Mouse (Mus musculus): ENCODE measurements around the gene Mob3b.

The Mob3b gene

DNA sequence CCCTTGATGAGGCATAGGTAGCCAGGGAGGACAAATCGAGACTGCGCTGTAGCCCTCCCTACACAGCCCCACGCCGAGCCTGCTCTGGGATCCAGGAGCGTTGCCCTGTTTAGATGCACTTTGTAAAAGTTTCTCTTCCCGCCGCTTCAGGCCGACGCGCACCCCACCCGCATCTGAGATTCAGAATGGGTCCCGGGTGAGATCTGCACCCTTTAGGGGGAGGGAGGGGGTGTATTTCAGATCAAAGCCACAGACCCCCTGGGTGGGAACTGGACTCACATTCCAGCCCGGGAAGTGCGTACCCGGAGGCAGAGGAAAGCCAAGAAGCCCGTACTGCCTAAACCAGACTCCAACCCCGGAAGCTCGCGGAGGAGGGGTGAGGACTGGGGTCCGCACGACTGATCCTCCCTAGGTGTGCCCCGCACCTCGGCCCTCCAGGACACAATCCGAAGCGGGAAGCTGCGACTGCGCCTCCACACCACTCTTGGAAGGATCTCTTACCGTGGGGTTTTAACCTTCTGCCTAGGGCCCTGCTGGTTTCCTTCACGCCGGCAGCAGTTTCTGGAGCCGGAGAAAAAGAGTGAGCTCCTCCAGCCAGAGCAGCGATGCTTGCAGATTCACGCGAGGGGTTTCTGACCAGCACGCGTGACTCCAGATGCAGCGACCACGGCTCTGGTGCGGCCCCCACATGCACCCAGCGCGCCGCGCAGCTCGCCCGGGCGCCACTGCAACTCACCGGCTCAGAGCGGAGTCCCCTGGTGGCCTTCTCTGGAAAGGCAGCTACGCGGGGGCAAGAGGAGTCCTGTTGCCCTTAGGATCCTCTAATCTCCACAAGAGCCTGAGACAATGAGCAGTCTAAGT lies at the start of gene Mob3b:
TSS of gene Mob3b (minus strand) at position 734 of the 861 bp plus-strand sequence.
- DNase-seq (ENCODE audit: extremely low spot score, low spot score), result peak; percentile 90

DNA sequence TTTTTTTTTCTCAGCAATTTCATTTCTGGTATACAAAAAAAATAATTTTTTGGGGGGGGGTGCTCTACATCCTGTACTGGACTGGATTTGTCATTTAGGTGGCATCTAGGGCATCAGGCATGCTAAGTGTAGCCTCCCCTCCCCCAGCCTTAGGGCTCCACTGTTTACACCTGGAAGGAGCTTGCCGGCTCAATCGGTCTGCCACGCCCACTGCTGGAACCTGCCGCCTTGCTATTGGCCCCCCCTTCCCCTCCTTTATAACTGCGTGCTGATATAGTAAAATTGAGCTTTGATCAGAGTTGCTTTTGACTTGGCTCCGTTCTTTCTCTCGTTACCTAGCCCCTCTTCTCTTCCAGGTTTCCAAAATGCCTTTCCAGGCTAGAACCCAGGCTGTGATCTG lies 47.4 kb upstream of the Mob3b start:
- no peak for DNase-seq (ENCODE audit: extremely low spot score, low spot score)

DNA sequence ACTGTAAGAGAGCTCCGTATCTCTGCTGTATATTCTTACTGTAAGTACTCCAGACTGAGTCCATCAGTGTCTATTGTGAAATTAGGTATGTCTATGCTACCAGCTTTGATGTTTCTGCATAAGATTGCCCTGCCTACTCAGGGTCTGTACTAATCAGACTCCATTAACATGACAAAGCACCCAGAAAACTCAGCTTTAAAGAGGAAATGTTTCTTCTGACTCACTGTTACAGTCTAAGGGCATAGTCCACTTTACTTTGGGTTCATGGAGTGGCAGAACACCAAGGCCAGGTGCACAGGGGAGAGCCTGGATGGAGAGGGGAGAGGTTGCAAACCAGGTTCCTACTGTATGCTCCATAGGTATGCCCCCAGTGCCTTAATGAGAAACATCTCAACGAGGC lies 46.4 kb upstream of the Mob3b start:
- no peak for DNase-seq (ENCODE audit: extremely low spot score, low spot score)

DNA sequence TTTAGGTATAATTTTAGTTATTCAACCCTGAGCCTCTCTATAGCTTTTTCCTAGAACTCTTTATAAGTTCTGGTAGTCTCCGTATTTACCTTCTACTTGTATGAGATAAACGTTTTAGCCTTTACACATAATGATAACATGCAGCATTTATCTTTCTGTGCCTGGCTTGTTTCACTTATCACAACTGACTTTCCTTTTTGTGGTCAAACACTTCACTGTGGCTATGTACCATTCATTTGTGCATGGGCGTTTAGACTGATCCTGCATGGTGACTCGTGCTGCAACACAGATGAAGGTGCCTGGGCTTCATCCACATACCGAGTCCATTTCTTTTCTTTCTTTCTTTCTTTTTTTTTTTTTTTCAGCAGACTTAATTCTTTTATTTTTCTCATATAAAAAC lies 44.4 kb upstream of the Mob3b start:
- DNase-seq (ENCODE audit: extremely low spot score, low spot score), result no peak

DNA sequence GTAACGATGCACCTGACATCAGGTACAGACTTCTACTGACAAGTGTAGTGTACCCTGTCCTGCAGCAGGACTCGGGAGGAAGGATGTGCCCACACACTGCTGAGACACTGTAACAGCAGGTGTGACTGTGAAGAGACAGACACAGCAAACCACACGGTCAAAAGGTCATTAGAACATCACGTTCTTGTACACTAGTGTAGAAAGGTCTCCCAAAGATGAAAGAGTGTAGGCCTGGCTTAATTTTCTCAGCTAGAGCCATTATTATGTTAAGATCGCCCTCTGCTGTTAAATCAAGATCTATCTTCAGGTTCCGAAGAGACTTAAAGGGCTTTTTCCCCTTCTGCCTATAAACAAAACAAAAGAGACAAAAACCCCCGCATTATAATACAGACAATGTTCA lies 35.4 kb upstream of the Mob3b start:
- no peak for DNase-seq (ENCODE audit: extremely low spot score, low spot score)

DNA sequence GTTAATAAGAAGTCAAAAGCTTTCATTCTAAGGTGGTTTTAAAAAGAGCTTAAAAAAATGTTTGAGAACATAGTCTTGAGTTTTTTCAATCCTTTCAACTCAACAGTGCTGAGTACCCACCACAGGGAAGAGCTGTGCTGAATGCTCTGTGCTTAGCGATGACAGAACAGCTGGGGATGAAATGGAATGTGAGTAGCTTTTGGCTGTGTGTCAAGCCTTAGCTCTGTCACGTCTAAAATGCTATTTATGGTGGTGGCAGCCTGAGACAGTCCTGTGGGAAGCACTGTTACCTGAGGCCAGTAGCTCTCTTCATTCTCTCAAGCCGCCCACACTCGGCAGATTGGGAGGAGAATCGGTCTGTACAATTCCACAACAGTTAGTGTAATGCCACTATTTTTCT lies 32.5 kb upstream of the Mob3b start:
- DNase-seq (ENCODE audit: extremely low spot score, low spot score), result no peak

DNA sequence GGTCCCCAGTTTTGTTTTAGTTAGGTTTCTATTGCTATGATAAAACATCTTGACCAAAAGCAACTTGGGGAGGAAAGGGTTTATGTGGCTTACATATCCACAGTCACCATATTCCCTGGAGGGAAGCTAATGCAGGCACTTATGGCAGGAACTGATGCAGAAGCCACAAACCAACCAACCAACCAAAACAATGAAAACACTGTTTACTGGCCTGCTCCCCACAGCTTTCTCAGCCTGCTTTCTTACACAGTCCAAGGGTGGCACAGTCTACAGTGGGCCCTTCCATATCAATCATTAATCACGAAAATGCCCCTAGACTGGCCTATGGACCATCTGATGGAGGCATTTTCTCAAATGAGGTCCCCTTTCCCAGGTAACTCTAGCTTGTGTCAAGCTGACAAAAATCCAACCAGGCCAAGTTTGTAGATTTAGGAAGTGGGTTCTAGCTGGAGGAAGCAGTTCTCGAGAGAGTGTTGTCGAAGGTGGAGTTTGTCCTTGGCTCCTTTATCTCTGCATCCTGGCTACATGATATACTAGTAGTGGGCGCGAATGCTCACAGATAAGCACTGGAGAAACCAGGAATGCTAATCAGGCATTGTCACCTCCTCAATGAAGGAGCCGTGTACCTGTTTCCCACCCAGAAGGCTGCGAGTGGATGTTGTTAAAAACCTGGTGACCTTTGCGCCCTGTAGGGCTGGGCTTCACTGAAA lies 30.5 kb upstream of the Mob3b start:
- no peak for DNase-seq (ENCODE audit: extremely low spot score, low spot score)

DNA sequence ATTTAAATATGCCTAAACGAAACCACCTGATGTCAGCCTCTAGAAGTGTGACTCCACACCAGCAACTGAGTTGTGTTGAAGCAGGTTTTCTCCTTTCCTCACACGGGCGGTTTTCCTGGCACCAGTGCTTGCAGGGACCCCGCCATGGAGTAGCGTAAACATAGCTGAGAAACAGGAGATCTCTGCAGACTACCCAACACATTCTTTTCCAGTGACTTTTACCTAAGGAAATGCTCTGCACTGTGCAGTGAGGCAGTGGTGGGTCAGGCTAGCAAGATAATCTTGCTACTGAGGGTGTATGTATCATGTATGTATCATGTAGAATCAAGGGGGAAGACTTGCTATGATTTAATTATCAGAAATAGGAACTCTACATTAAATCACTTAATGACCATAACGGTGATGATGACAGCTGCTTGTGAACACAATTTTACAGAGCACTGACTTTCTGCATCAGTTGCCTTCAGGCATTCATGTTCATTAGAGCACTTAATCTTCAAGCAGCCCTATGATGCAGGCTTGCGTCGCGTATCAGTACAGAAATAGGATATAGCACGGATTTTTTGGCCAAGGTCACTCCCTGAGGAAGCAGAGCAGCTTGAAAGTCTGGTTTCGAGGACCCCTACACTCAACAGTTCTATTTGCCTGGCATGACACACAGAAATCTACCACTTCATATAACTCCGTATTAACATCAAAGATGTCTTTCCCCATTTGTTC lies 20.8 kb upstream of the Mob3b start:
- no peak for DNase-seq (ENCODE audit: extremely low spot score, low spot score)

DNA sequence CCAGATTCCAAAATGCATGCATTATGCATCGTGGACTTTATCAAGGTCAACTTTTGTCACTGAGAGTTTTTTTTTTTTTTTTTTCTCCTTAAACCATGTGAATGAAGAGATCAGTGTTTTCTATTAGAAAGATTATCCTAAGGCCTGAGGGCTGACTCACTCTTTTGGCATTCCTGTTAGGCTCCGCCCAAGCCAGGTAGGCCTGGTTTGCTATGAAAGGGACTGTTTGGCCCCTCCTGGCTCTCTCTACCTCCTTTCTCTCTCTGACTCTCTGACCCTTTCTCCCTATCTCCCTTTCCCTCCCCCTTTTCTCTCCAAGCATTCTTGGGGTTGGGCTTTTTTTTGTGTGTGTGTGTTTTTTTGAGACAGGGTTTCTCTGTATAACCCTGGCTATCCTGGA lies 18.3 kb upstream of the Mob3b start:
- no peak for DNase-seq (ENCODE audit: extremely low spot score, low spot score)

DNA sequence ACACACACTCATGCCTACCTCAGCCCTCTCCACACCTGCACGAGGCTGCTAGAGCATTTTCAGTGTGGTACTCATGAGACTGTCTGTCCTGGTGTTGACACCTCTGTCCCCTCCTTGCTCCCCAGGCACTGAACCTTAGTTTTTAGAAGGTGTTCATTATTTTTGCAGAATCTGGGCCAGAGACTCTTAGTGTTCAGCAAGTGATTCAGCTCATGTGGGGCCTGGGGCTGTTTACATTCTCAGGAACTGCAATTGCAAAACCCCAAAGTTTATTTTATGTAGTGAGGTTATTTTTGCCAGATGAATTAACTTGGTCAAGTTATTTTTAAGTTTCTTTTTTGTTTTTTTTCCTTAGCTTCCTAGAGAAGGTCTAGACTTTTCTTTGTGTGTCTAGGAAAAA lies 16.3 kb upstream of the Mob3b start:
- DNase-seq (ENCODE audit: extremely low spot score, low spot score), result no peak

DNA sequence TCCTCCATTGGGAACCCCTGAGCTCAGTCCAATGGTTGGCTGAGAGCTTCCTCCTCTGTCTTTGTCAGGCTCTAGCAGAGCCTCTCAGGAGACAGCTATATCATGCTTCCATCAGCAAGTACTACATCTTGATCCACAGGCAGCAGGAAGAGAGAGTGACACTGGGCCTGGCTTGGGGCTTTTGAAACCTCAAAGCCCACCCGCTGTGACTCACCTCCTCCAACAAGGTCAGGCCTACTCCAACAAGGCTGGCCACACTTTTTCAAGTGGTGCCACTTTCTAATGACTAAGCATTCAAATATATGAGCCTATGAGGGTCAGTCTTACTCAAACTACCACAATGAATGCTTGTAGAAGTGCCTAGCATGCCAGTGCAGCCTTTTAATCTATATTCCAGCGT lies 15.2 kb upstream of the Mob3b start:
- no peak for DNase-seq (ENCODE audit: extremely low spot score, low spot score)

DNA sequence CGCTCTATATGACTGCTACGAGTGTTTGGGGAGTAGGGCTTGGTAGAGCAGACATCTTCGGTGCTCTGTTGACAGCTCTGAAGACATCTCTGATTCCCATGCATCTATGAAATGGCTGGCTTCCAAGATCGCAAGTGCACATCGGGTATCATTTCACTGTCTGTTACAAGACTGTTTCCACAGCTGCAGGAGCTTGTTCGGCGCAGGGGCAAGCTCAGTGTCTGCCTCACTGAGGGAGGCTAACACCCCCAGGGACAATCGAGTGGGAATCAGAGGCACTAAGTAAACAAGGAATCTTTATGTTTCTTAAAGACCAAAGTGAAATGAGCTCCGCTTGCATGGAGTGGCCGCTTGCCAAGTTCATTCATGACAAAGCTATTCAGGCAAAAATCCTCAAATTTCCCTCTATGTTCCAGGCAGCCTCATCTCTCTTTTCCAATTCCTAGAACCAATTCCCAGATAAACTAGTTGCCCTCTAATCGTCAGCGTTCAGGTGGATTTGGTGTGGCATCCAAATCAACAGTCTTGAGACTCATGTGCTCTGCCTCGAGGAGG lies 12.4 kb upstream of the Mob3b start:
- no peak for DNase-seq (ENCODE audit: extremely low spot score, low spot score)

DNA sequence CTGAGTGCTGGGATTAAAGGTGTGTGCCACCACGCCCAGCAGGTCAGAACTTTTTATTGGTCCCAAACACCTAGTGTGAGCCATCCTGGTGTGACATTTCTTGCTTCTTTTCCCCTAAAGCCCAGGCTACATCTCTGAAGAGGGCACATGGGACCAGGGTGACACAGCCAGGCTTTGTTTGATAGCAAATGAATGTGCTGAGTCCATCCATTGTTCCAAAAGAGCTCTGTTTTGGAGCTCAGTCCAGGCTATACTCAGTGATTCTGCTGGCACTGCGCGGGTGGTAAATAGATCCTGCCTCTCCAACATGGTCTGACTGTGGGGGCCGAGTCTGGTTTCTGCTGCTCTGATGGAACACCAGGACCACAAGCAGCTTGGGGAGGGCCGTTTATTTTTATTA lies 10.6 kb upstream of the Mob3b start:
- no peak for DNase-seq (ENCODE audit: extremely low spot score, low spot score)

DNA sequence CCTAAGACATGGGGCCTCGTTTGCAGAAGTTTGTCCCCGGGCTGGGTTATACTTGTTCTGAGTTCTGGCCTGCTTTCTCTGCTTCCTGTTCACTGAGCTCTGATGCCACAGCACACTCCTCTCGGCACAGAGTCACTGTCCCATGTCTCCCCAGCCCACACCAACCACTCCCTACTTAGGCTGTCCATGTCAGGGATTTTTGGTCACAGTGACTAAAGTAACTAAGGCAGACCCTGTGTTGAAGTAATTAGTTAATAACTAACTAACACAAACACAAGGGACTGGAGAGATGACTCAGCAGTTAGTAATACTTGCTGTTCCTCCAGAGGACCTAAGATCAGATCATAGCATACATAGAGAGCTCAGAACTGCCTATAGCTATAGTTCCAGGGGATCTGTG lies 8.7 kb upstream of the Mob3b start:
- DNase-seq (ENCODE audit: extremely low spot score, low spot score), result no peak

DNA sequence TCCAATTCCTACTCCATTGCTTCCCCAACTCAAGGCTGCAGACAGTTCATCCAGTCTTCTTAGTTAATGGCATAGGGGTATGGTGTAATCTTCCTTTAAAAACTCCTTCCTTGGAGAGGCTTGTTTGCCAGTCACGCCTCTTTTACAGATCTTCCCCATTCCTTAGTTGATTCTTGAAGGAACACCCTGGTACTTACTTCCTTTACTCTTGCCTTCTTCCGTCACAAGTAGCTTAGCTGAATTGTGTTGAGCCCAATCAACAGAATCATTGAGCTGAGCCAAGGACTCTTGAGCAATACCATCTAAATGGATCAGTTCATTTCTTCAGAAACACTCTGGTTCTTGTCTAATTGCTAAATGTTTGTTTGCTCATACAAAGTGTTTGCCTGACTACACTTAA lies 8.0 kb upstream of the Mob3b start:
- DNase-seq (ENCODE audit: extremely low spot score, low spot score), result no peak

DNA sequence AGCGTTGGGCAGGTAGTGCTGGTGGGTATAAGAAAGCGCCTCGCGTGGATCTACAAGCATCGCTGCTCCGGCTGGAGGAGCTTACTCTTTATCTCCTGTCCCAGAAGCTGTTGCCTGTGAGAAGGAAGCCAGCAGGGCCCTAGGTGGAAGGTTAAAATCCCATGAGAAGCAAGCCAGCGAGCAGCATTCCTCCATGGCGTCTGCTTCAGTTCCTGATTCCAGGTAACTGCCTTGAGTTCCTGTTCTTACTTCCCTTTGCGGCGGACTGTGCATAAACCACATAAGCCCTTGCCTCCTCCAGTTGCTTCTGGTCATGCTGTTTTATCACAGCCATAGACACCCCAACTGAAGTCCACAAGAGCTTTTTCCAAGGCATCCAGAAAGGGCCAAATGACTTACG lies 531 bp upstream of the Mob3b start:
- DNase-seq (ENCODE audit: extremely low spot score, low spot score), result no peak

DNA sequence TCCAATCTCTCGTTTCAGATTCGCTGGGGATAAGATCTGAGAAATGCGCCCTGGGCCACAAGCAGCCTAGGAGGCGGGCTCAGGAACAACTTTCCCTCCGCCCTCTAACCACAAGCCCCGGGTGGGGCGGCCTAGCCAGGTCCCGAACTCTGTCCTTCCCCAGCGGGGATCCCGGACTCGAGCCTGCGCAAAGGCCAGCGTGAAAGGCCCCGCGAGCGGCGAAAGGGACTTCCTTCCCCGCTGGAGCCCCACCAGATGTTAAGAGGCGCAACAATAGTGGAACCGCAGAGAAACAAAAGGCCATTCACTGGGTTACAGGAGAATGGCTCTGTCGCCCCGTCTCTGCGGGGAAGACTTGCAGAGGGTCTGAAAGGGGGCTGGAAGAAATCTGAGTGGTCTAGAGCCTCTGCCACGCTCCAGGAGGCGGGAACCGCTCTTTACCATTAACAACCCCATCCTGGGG lies 1.1 kb downstream of the Mob3b start:
- DNase-seq (ENCODE audit: extremely low spot score, low spot score), result peak; percentile 87

DNA sequence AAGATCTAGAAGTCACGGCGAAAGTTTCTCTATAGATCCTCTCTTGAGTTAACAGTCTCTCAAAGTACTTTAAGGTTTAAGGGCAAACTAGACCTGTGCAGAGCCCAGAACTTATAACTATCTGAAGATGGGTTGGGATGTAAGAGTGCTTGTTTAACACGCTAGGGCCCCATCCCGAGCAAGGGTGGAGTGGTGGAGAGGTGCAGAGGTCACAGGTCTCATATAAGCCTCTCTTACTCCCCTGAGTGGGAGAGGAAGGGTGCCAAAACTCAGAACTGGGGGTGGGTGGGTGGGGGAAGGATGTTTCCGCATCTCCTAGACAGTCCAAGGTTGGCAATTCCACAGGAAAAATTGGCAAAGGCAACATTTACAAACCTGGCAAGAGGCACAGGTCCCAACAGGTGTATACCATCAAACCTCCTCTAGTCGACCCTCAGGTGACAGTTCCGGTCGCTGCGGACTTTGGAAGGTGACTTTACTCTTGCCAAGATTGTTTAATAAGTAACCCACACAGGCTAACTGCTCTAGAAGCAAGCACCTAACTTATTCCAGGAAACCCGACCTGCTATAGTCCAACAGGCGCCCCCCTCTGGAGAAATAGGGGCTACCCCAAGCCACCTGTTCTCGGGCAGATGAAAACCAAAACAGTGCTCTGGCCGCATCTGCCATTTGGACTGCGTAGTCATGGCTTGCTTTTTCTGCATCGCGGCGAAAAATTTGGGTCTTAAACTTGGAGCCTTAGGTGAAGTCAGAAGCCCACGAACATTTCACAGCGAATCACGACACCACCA lies 2.0 kb downstream of the Mob3b start:
- peak; percentile 57 for DNase-seq (ENCODE audit: extremely low spot score, low spot score)

DNA sequence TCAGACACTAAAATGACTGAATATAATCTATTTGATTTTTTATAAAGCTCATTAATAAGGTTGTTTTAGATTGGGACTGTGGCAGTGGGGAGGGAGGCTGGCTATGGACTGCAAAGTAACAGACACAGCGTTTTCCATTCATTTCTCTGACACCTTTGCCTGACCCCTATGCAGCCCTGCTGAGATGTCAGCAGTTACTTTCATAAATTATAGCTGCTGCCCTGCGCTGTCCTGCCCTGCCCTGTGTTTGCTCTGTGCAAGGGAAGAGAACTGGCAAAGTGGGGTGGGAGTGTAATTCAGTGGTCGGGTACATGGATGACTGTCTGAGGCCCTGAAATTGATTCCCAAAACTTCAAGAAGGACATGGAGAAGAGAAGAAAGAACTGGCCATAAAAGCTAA lies 3.2 kb downstream of the Mob3b start:
- peak; percentile 48 for DNase-seq (ENCODE audit: extremely low spot score, low spot score)

DNA sequence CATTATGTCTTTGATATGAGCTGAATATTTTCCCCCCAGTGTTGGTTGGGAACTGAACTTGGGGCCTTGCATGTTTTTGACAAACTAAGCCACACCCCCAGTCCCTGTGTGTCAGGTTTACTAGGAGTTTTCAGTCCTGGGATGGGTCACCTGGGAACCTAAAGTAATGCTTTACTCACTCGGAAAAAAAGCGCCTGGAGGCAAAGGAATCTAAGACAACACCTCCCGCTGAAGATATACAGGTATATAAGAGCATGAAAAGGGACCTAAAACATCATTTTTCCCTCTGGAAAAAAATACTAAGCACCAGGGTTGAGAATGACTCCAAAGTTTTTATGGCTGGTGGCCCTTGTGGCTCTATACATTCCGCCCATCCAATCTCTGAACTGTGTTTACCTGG lies 5.5 kb downstream of the Mob3b start, which contains the start of gene Ifnk:
TSS of gene Ifnk (plus strand) at position 301 of the 400 bp plus-strand sequence.
- no peak for DNase-seq (ENCODE audit: extremely low spot score, low spot score)

DNA sequence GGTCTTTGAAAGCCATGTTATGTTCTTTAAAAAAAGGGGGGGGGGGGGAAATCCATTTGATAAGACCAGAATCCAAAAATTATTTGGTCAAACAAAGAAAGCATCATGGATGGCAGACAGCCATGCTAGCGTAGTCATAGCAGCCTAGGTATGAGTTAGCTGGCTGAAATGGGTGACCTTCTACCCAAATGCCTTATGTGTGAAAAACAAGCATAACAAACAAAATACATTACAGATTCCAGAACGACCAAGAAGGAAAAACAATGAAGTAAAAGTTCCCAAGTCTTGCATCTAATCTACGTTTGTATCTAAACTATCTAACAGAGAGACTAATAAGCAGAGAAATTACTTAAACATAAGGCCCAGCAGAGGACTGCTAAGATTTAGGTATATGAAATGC lies 6.6 kb downstream of the Mob3b start:
- DNase-seq (ENCODE audit: extremely low spot score, low spot score), result no peak

Measured in neural tube, embryonic 10.5 days (tissue).